Mouse (Mus musculus): Measurements from ENCODE around the gene Rps6kb2.
"Not testable (repeated sequence)": the region's sequence is repeated elsewhere in the genome, so short reads cannot be mapped to it uniquely, and the experiment has no call there.

GRCm38 (mm10) chr19:4125268-4125667 lies 37.9 kb downstream of the Rps6kb2 start:
- TF ChIP-seq CTCF, EP300 (IDR thresholded peaks at IDR 0.05; ENCODE audit: low read depth): not testable (repeated sequence)
